Mouse (Mus musculus) thymus, adult 18-20 months (tissue): Measurements from ENCODE around the gene Hbs1l.

ENCODE experiments used
- DNase-seq, 2 experiments: peaks; one replicate each; pipeline ENCODE4 v3.0.0; 2022; ENCODE audit warnings: mixed read lengths in 2 of 2

Hbs1l gene

GRCm38 (mm10) chr10:21410711-21411110, 114.9 kb downstream of the Hbs1l start:
- DNase-seq: no peak

- DNase-seq: no peak
Observed at GRCm38 (mm10) chr10:21411621-21412205, 115.9 kb downstream of the Hbs1l start.

- no peak for DNase-seq
Observed at GRCm38 (mm10) chr10:21415031-21415430, 119.3 kb downstream of the Hbs1l start.

- no peak for DNase-seq
Observed at GRCm38 (mm10) chr10:21416184-21416583, 120.4 kb downstream of the Hbs1l start.
